Mouse (Mus musculus): ENCODE results near the gene Olfr90. TPM values are rescaled to one million over a fixed set of nuclear protein-coding genes. Genes with fewer than 3 reads are reported as not detected.
"Not testable (repeated sequence)": the region's sequence is repeated elsewhere in the genome, so short reads cannot be mapped to it uniquely, and the experiment has no call there.

Olfr90 gene
- total RNA-seq (2012; rRNA removed): 0.11 and 0.22 TPM in 2 replicates

- Histone ChIP-seq H3K4me3 (ENCODE audit: insufficient read depth in 1 of 2, low read depth in 1 of 2, low read length in 2 of 2, poor library complexity in 1 of 2, severe bottlenecking in 1 of 2) (no peak within 1 kb of the TSS), H3K9me3 (ENCODE audit: control insufficient read depth, insufficient read depth, low read depth, low read length) (no peaks in the 10 kb centered on the region)
- in situ Hi-C loops (cut with MboI; ENCODE audit: low sequenced_read_pairs in 2 of 2, unreplicated experiment in 2 of 2): no loop called here
Observed at GRCm38 (mm10) chr17:37088399-37088798, at the start of gene Olfr90. Gene Olfr90 (minus strand): TSS chr17:37088499.

GRCm38 (mm10) chr17:37131366-37131765 is 43.1 kb upstream of the Olfr90 start:
- H3K4me3 ChIP-seq (ENCODE audit: insufficient read depth in 1 of 2, low read depth in 1 of 2, low read length in 2 of 2, poor library complexity in 1 of 2, severe bottlenecking in 1 of 2); H3K4me1 ChIP-seq (ENCODE audit: control insufficient read depth in 2 of 2, insufficient read depth in 2 of 2, low read length in 2 of 2, poor library complexity in 1 of 2); H3K9me3 ChIP-seq (ENCODE audit: control insufficient read depth, insufficient read depth, low read depth, low read length); H3K9ac ChIP-seq (ENCODE audit: insufficient read depth, low read depth, low read length, poor library complexity, severe bottlenecking); DNase-seq (ENCODE audit: low read depth, low spot score); H3K36me3 ChIP-seq (ENCODE audit: control insufficient read depth, insufficient read depth, low read length, poor library complexity, severe bottlenecking); H3K27ac ChIP-seq (ENCODE audit: insufficient read depth, low read depth, low read length, poor library complexity, severe bottlenecking); in situ Hi-C loops (cut with MboI; ENCODE audit: low sequenced_read_pairs in 2 of 2, unreplicated experiment in 2 of 2): not testable (repeated sequence)

More at GRCm38 (mm10) chr17:37088399-37088798, at the start of gene Olfr90:
- H3K36me3 ChIP-seq (ENCODE audit: control insufficient read depth, insufficient read depth, low read length, poor library complexity, severe bottlenecking): no peaks in the 10 kb centered on the region; the same call in 1 of the 2 replicates
- no peak within 1 kb of the TSS for H3K9ac ChIP-seq (ENCODE audit: insufficient read depth, low read depth, low read length, poor library complexity, severe bottlenecking)
- DNase-seq (ENCODE audit: low read depth, low spot score): no peak
- no peak for TF ChIP-seq ZNF384 (IDR thresholded peaks at IDR 0.05; ENCODE audit: low read depth, low read length)
- TF ChIP-seq HCFC1 (IDR thresholded peaks at IDR 0.05; ENCODE audit: borderline replicate concordance, insufficient read depth, low read length): no peak
- no peak for TF ChIP-seq CHD2 (IDR thresholded peaks at IDR 0.05; ENCODE audit: low read depth, low read length)
- no peak for TF ChIP-seq ZC3H11A (IDR thresholded peaks at IDR 0.05; ENCODE audit: borderline replicate concordance, low read depth, low read length)
- TF ChIP-seq MAFK (IDR thresholded peaks at IDR 0.05; ENCODE audit: insufficient read depth, low read depth, low read length): no peak
- H3K4me1 ChIP-seq (ENCODE audit: control insufficient read depth in 2 of 2, insufficient read depth in 2 of 2, low read length in 2 of 2, poor library complexity in 1 of 2): no peaks in the 10 kb centered on the region
- H3K27ac ChIP-seq (ENCODE audit: insufficient read depth, low read depth, low read length, poor library complexity, severe bottlenecking): no peak within 1 kb of the TSS

- TF ChIP-seq MAFK (IDR thresholded peaks at IDR 0.05; ENCODE audit: insufficient read depth, low read depth, low read length) (no peak), HCFC1 (IDR thresholded peaks at IDR 0.05; ENCODE audit: borderline replicate concordance, insufficient read depth, low read length) (no peak), ZNF384 (IDR thresholded peaks at IDR 0.05; ENCODE audit: low read depth, low read length) (no peak), ZC3H11A (IDR thresholded peaks at IDR 0.05; ENCODE audit: borderline replicate concordance, low read depth, low read length) (no peak), CHD2 (IDR thresholded peaks at IDR 0.05; ENCODE audit: low read depth, low read length) (no peak)
- no peak for DNase-seq (ENCODE audit: low read depth, low spot score)
- Histone ChIP-seq H3K9ac (ENCODE audit: insufficient read depth, low read depth, low read length, poor library complexity, severe bottlenecking) (no peak within 1 kb of the TSS), H3K27ac (ENCODE audit: insufficient read depth, low read depth, low read length, poor library complexity, severe bottlenecking) (no peak within 1 kb of the TSS), H3K9me3 (ENCODE audit: control insufficient read depth, insufficient read depth, low read depth, low read length) (no peaks in the 10 kb centered on the region), H3K4me1 (ENCODE audit: control insufficient read depth in 2 of 2, insufficient read depth in 2 of 2, low read length in 2 of 2, poor library complexity in 1 of 2) (no peaks in the 10 kb centered on the region), H3K4me3 (ENCODE audit: insufficient read depth in 1 of 2, low read depth in 1 of 2, low read length in 2 of 2, poor library complexity in 1 of 2, severe bottlenecking in 1 of 2) (no peak within 1 kb of the TSS), H3K36me3 (ENCODE audit: control insufficient read depth, insufficient read depth, low read length, poor library complexity, severe bottlenecking) (no peaks in the 10 kb centered on the region)
- in situ Hi-C loops (cut with MboI; ENCODE audit: low sequenced_read_pairs in 2 of 2, unreplicated experiment in 2 of 2): no loop called here
Observed at GRCm38 (mm10) chr17:37119988-37120387, 31.7 kb upstream of the Olfr90 start, which contains the start of gene Olfr92. Gene Olfr92 (minus strand): TSS chr17:37120088.

GRCm38 (mm10) chr17:37098178-37098577 is 9.9 kb upstream of the Olfr90 start, which contains the start of gene Olfr91:
Gene Olfr91 (minus strand): TSS chr17:37098278.
- DNase-seq (ENCODE audit: low read depth, low spot score): no peak
- no peak within 1 kb of the TSS for H3K27ac ChIP-seq (ENCODE audit: insufficient read depth, low read depth, low read length, poor library complexity, severe bottlenecking)
- no peaks in the 10 kb centered on the region for H3K9me3 ChIP-seq (ENCODE audit: control insufficient read depth, insufficient read depth, low read depth, low read length)
- TF ChIP-seq HCFC1 (IDR thresholded peaks at IDR 0.05; ENCODE audit: borderline replicate concordance, insufficient read depth, low read length) (no peak), ZNF384 (IDR thresholded peaks at IDR 0.05; ENCODE audit: low read depth, low read length) (no peak), ZC3H11A (IDR thresholded peaks at IDR 0.05; ENCODE audit: borderline replicate concordance, low read depth, low read length) (no peak), CHD2 (IDR thresholded peaks at IDR 0.05; ENCODE audit: low read depth, low read length) (no peak), MAFK (IDR thresholded peaks at IDR 0.05; ENCODE audit: insufficient read depth, low read depth, low read length) (no peak)
- H3K9ac ChIP-seq (ENCODE audit: insufficient read depth, low read depth, low read length, poor library complexity, severe bottlenecking): no peak within 1 kb of the TSS
- no peaks in the 10 kb centered on the region for H3K4me1 ChIP-seq (ENCODE audit: control insufficient read depth in 2 of 2, insufficient read depth in 2 of 2, low read length in 2 of 2, poor library complexity in 1 of 2)
- no peak within 1 kb of the TSS for H3K4me3 ChIP-seq (ENCODE audit: insufficient read depth in 1 of 2, low read depth in 1 of 2, low read length in 2 of 2, poor library complexity in 1 of 2, severe bottlenecking in 1 of 2)
- no peaks in the 10 kb centered on the region for H3K36me3 ChIP-seq (ENCODE audit: control insufficient read depth, insufficient read depth, low read length, poor library complexity, severe bottlenecking)
- in situ Hi-C loops (cut with MboI; ENCODE audit: low sequenced_read_pairs in 2 of 2, unreplicated experiment in 2 of 2): no loop called here

GRCm38 (mm10) chr17:37093289-37093688 is 5.0 kb upstream of the Olfr90 start:
- TF ChIP-seq ZNF384 (IDR thresholded peaks at IDR 0.05; ENCODE audit: low read depth, low read length) (no peak), ZC3H11A (IDR thresholded peaks at IDR 0.05; ENCODE audit: borderline replicate concordance, low read depth, low read length) (no peak), CHD2 (IDR thresholded peaks at IDR 0.05; ENCODE audit: low read depth, low read length) (no peak), HCFC1 (IDR thresholded peaks at IDR 0.05; ENCODE audit: borderline replicate concordance, insufficient read depth, low read length) (no peak), MAFK (IDR thresholded peaks at IDR 0.05; ENCODE audit: insufficient read depth, low read depth, low read length) (no peak)

More at GRCm38 (mm10) chr17:37093289-37093688, 5.0 kb upstream of the Olfr90 start:
- in situ Hi-C loops (cut with MboI; ENCODE audit: low sequenced_read_pairs in 2 of 2, unreplicated experiment in 2 of 2): no loop called here
- no peak for DNase-seq (ENCODE audit: low read depth, low spot score)
- H3K27ac ChIP-seq (ENCODE audit: insufficient read depth, low read depth, low read length, poor library complexity, severe bottlenecking): no peak overlapping the region
- H3K36me3 ChIP-seq (ENCODE audit: control insufficient read depth, insufficient read depth, low read length, poor library complexity, severe bottlenecking): no peaks in the 10 kb centered on the region
- no peaks in the 10 kb centered on the region for H3K4me1 ChIP-seq (ENCODE audit: control insufficient read depth in 2 of 2, insufficient read depth in 2 of 2, low read length in 2 of 2, poor library complexity in 1 of 2)
- H3K4me3 ChIP-seq (ENCODE audit: insufficient read depth in 1 of 2, low read depth in 1 of 2, low read length in 2 of 2, poor library complexity in 1 of 2, severe bottlenecking in 1 of 2): no peak overlapping the region
- H3K9ac ChIP-seq (ENCODE audit: insufficient read depth, low read depth, low read length, poor library complexity, severe bottlenecking): no peak overlapping the region
- H3K9me3 ChIP-seq (ENCODE audit: control insufficient read depth, insufficient read depth, low read depth, low read length): no peaks in the 10 kb centered on the region

Measured in ES-E14 (cell line).